Mouse (Mus musculus) forebrain, embryonic 11.5 days (tissue): ENCODE results near the gene Timm13. TPM values are rescaled to one million over a fixed set of nuclear protein-coding genes. Genes with fewer than 3 reads are reported as not detected.

ENCODE experiments used
- ATAC-seq: fragments of 200-750 bp; cut with Nextera tagmentation; replicated peaks from 2 replicates; pipeline ENCODE4 v1.8.0; 2017; ENCODE audit warnings: moderate TSS enrichment; ENCODE audit not compliant: low FRiP score
- DNase-seq: peaks from one replicate; pipeline ENCODE4 v3.0.0-alpha.2; 2017; ENCODE audit warnings: low spot score
- H3K27ac ChIP-seq: fragments of 300-500 bp; sonication (generic); 2 replicates; pipeline ENCODE4 v1.5.1; 2014; ENCODE audit warnings: low read depth, low read length
- H3K27me3 ChIP-seq: fragments of 300-500 bp; sonication (generic); 2 replicates; pipeline ENCODE4 v1.6.1; 2014; ENCODE audit warnings: mild to moderate bottlenecking, low read length, mixed read lengths; ENCODE audit not compliant: control insufficient read depth, insufficient read depth
- H3K36me3 ChIP-seq: fragments of 300-500 bp; sonication (generic); 2 replicates; pipeline ENCODE4 v1.6.1; 2014; ENCODE audit warnings: mild to moderate bottlenecking, low read length, moderate library complexity, mixed read lengths; ENCODE audit not compliant: control insufficient read depth, insufficient read depth
- H3K4me1 ChIP-seq: fragments of 300-500 bp; sonication (generic); replicated peaks from 2 replicates; pipeline ENCODE4 v1.6.1; 2014; ENCODE audit warnings: low read length, mixed read lengths; ENCODE audit not compliant: control insufficient read depth, insufficient read depth
- H3K4me2 ChIP-seq: fragments of 300-500 bp; sonication (generic); 2 replicates; pipeline ENCODE4 v1.6.1; 2014; ENCODE audit warnings: low read depth, mild to moderate bottlenecking, low read length, moderate library complexity, mixed read lengths; ENCODE audit not compliant: severe bottlenecking
- H3K4me3 ChIP-seq: fragments of 300-500 bp; sonication (generic); 2 replicates; pipeline ENCODE4 v1.5.1; 2014; ENCODE audit warnings: low read depth, low read length
- H3K9ac ChIP-seq: fragments of 300-500 bp; sonication (generic); 2 replicates; pipeline ENCODE4 v1.6.1; 2014; ENCODE audit warnings: low read length
- H3K9me3 ChIP-seq: fragments of 300-500 bp; sonication (generic); 2 replicates; pipeline ENCODE4 v1.6.1; 2016; ENCODE audit warnings: low read length, mixed read lengths; ENCODE audit not compliant: control insufficient read depth
- WGBS: fragments of 180-500 bp; shearing (Covaris S2); extraction: QIAGEN DNeasy Blood & Tissue Kit; methylation state at CpG from one replicate; pipeline ENCODE4 v1.1.7; 2014; 5-methylcytosine and 5-hydroxymethylcytosine counted together
- polyA plus RNA-seq: library from polyadenylated mRNA; unstranded; fragments of >200 nt; fragmentation: Nextera tagmentation; extraction: Ambion mirVana; gene quantifications from 2 replicates; pipeline ENCODE4 v1.2.1, GENCODE M21; 2014

The Timm13 gene
- polyA plus RNA-seq, 1 experiment from 2014 or later, result 317 TPM

DNA sequence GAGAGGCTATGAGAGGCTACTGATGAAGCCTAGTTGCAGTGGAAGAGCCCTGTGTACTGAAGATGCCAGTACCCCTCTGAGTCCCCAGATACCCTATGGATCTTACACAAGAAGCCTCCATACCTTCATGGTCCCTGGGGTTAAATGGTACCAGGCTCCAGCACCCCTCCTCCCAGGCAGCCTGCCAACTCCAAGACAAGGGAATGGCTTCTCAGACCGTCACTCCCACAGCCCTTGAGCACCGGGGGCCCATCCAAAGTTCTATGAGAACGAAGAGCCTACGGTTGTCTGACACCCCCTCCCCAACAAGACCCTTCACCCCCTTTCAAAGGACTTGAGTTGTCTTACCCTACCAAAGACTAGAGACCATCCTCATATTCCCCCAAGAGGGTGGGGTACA is 15.0 kb upstream of the Timm13 start:
- Histone ChIP-seq H3K4me1 (peaks cover 7% of the 10 kb centered on the region), H3K9me3 (no peaks in the 10 kb centered on the region), H3K4me3 (no peak overlapping the region), H3K27ac (no peak overlapping the region), H3K9ac (no peak overlapping the region), H3K36me3 (no peaks in the 10 kb centered on the region), H3K4me2 (no peak overlapping the region), H3K27me3 (no peaks in the 10 kb centered on the region)
- DNase-seq (no peak), ATAC-seq (no peak)
- 91% methylated on average over 4 of the region's 4 CpGs for WGBS

DNA sequence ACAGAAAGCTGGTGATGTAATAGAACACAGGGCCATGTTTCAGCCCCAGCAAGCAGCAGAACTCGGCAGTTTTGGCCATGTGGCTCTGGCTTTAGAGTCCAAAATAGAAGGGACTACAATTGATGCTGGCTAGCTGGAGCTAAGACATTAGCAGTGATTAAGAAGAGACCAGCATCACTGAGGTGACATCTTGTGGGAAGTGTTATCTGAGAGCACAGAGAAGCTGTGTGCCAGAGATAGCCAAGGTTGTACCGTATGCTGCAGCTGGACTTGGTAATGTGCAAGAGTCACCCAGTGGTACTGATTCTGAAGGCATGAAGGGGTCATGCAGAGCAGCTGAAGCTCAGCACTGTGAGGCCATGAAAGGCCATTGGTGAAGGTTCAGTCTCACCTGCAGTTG is 14.5 kb upstream of the Timm13 start:
- ATAC-seq (no peak), DNase-seq (no peak)
- H3K4me1 ChIP-seq, result peaks cover 7% of the 10 kb centered on the region
- H3K4me2 ChIP-seq, result no peak overlapping the region
- WGBS, result 88% methylated on average over 2 of the region's 2 CpGs
- no peaks in the 10 kb centered on the region for H3K27me3 ChIP-seq
- no peak overlapping the region for H3K27ac ChIP-seq
- no peaks in the 10 kb centered on the region for H3K36me3 ChIP-seq
- no peaks in the 10 kb centered on the region for H3K9me3 ChIP-seq
- no peak overlapping the region for H3K4me3 ChIP-seq
- H3K9ac ChIP-seq, result no peak overlapping the region

GRCm38 (mm10) chr10:80914253-80914656 is 13.5 kb upstream of the Timm13 start:
- DNase-seq, result no peak
- H3K4me3 ChIP-seq, result no peak overlapping the region
- H3K4me2 ChIP-seq, result no peak overlapping the region
- H3K36me3 ChIP-seq, result no peaks in the 10 kb centered on the region; the same call in 1 of the 2 replicates
- no peak overlapping the region for H3K27ac ChIP-seq
- ATAC-seq, result no peak
- no peaks in the 10 kb centered on the region for H3K27me3 ChIP-seq
- H3K9ac ChIP-seq, result no peak overlapping the region
- 88% methylated on average over 5 of the region's 5 CpGs for WGBS
- peaks cover 7% of the 10 kb centered on the region for H3K4me1 ChIP-seq
- H3K9me3 ChIP-seq, result no peaks in the 10 kb centered on the region

GRCm38 (mm10) chr10:80913364-80914011 is 12.7 kb upstream of the Timm13 start:
- no peak for DNase-seq
- Histone ChIP-seq H3K4me3 (no peak overlapping the region), H3K27me3 (no peaks in the 10 kb centered on the region), H3K27ac (no peak overlapping the region), H3K4me1 (peaks cover 5% of the 10 kb centered on the region), H3K9me3 (no peaks in the 10 kb centered on the region), H3K9ac (no peak overlapping the region), H3K36me3 (no peaks in the 10 kb centered on the region; the same call in 1 of the 2 replicates), H3K4me2 (no peak overlapping the region)
- ATAC-seq, result no peak
- 91% methylated on average over 7 of the region's 8 CpGs for WGBS

- Histone ChIP-seq H3K4me3 (no peak overlapping the region), H3K9me3 (no peaks in the 10 kb centered on the region), H3K4me2 (no peak overlapping the region), H3K9ac (no peak overlapping the region), H3K27me3 (no peaks in the 10 kb centered on the region), H3K36me3 (peaks cover 7% of the 10 kb centered on the region), H3K27ac (no peak overlapping the region), H3K4me1 (no peaks in the 10 kb centered on the region)
- DNase-seq, result no peak
- no peak for ATAC-seq
Measured at GRCm38 (mm10) chr10:80911891-80912290, 11.1 kb upstream of the Timm13 start.

- Histone ChIP-seq H3K9ac (no peak overlapping the region), H3K4me1 (no peaks in the 10 kb centered on the region), H3K9me3 (no peaks in the 10 kb centered on the region), H3K4me2 (no peak overlapping the region), H3K4me3 (no peak overlapping the region), H3K27me3 (no peaks in the 10 kb centered on the region), H3K27ac (no peak overlapping the region), H3K36me3 (peaks cover 9% of the 10 kb centered on the region)
- WGBS, result 97% methylated on average over 4 of the region's 4 CpGs
- DNase-seq, result no peak
- no peak for ATAC-seq
Measured at GRCm38 (mm10) chr10:80911354-80911753, 10.6 kb upstream of the Timm13 start.

DNA sequence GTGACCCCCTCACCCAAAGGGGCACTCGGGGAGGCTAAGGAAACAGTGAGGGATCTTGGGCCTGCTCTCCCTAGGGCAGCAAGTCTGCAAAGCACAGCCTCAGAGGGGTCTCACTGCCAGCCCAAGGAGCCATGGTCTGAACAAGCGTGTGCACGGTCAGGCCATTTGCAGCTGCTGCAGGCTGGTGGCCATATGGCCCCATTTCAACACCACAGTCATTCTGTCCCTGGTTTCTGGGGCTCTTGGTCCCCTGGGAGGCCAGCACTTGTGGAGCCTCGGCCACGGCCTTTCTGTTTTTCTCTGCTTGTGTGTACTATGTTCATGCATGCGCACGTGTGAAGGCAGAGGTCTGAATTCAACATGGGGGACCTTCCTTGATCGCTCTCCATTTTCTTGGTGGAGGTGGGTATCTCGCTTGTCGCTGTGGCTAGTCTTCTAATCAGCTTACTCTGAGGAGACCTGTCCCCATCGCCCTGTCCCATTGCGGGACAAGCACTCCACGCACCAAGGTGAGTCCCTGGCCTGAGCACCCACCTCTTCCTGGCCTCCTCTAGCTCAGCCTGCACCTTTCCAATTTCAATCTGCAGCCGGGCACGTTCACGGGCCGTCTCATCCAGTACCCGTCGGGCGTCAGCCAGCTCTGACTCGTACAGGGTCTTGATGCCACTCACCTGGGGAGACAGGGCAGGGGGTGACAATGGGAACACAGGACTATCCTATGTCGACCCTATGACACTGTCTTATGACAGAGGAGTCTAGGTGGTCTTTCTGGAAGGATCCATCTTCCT is 8.8 kb upstream of the Timm13 start:
- H3K36me3 ChIP-seq, result peaks cover 10% of the 10 kb centered on the region

DNA sequence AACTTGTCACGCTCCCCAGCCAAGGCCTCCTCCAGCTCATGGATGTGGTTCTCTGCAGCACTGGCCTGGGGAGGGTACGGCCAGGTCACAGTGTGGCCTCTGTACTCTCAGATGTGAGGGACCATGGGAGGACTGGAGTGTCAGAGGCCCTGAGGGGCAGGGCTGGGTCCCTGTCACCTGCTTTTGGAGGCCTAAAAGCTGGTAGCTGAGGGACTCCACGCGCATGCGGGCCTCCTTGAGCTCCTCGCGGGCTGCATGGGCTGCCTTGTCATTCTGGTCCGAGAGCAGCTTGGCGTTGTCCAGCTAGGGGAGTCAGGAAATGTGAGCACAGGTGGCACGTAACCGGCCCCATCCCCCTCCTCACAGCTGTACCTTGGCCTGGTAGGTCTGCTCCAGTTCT is 3.9 kb upstream of the Timm13 start:
- DNase-seq, result peak; percentile 51
- H3K27ac ChIP-seq, result no peak overlapping the region
- H3K36me3 ChIP-seq, result peaks cover 12% of the 10 kb centered on the region
- 94% methylated on average over 11 of the region's 11 CpGs for WGBS
- ATAC-seq, result no peak
- H3K4me3 ChIP-seq, result no peak overlapping the region
- H3K4me2 ChIP-seq, result no peak overlapping the region
- no peaks in the 10 kb centered on the region for H3K9me3 ChIP-seq
- no peaks in the 10 kb centered on the region for H3K27me3 ChIP-seq
- peaks cover 2% of the 10 kb centered on the region for H3K4me1 ChIP-seq
- no peak overlapping the region for H3K9ac ChIP-seq

More for the DNA sequence above, 8.8 kb upstream of the Timm13 start:
- no peaks in the 10 kb centered on the region for H3K4me1 ChIP-seq
- no peak overlapping the region for H3K4me3 ChIP-seq
- no peaks in the 10 kb centered on the region for H3K9me3 ChIP-seq
- ATAC-seq (no peak), DNase-seq (no peak)
- no peak overlapping the region for H3K4me2 ChIP-seq
- no peaks in the 10 kb centered on the region for H3K27me3 ChIP-seq
- 96% methylated on average over 22 of the region's 22 CpGs for WGBS
- no peak overlapping the region for H3K9ac ChIP-seq
- H3K27ac ChIP-seq, result no peak overlapping the region
